Mouse (Mus musculus): ENCODE measurements around the gene Pygm.

Gene Pygm

GRCm38 (mm10) chr19:6428501-6429200 is 44.5 kb downstream of the Pygm start:
- DNase-seq (ENCODE audit: low read depth, low spot score), result peak; percentile 98

- DNase-seq (ENCODE audit: low read depth, low spot score), result no peak
These were observed 58.8 kb downstream of the Pygm start for GRCm38 (mm10) chr19:6443016-6443415.

- no peak for DNase-seq (ENCODE audit: low read depth, low spot score)
These were observed 61.7 kb downstream of the Pygm start for GRCm38 (mm10) chr19:6445761-6446423.

- DNase-seq (ENCODE audit: low read depth, low spot score), result no peak
These were observed 62.7 kb downstream of the Pygm start for GRCm38 (mm10) chr19:6446736-6447437.
